Mouse (Mus musculus): Measurements from ENCODE around the gene AC170998.1.

- TF ChIP-seq CTCF (IDR thresholded peaks at IDR 0.05; ENCODE audit: control insufficient read depth, insufficient read depth, low read length) (no peak), POLR2A (IDR thresholded peaks at IDR 0.05; ENCODE audit: borderline replicate concordance, control insufficient read depth, low read depth, low read length) (no peak)
Observed at GRCm38 (mm10) chr17:28715832-28716548, 9.9 kb upstream of the AC170998.1 start.

All from bone marrow, adult 2 months (tissue).